Mouse (Mus musculus): ENCODE measurements around the gene Ebpl.

DNA sequence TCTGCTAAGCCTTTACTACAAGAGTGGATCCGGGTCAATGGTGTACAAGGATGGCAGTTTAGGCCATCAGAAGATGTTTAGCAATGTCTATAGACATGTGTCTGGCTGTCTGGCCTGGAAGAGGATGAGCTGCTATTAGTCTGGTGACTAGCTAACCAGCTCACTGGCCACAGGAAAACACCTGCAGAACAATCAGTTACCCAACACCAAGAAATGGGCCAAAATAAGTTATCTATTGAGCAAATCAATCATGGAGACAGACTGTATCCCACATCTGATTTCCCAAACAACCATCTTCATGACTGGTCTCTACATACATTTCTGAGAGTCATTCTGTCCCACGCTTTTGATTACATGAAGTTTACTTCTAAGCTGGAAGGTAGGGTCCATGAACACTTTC is 3.5 kb upstream of the Ebpl start:
- TF ChIP-seq CTCF (IDR thresholded peaks at IDR 0.05; ENCODE audit: low read depth), result no peak
- TF ChIP-seq EP300 (IDR thresholded peaks at IDR 0.05; ENCODE audit: low read depth), result no peak

All from liver, postnatal 0 days (tissue).